Mouse (Mus musculus): Measurements from ENCODE around the gene Rhox6. TPM values are rescaled to one million over a fixed set of nuclear protein-coding genes. Genes with fewer than 3 reads are reported as not detected.

Gene Rhox6
- polyA plus RNA-seq (2014; fragmentation: Illumina TruSeq; extraction: RNeasy Lipid Tissue Mini Kit (QIAGEN cat#74804); ENCODE audit: low read depth, low replicate concordance) = not detected

DNA sequence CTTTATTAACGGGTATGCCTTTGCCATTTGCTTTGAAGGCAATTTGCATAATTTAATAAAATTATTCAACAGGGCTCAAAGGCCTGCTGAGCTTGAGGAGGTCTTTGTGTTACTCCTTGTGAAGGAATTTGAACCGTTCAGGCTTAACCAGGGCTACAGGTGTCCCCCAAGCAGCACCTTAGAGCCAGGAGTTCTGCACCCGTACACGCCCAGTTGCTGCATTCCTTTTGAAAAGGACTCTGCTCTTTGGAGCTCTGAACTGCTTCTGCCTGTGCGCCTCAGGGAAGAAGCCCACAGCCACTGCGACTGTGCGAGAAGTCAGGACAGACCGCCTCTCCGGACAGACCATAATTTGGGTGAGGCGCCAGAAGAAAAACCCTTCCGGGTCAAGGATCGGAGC lies at the start of gene Rhox6:
Rhox6 (plus strand) TSS at position 301 of the 400 bp plus-strand sequence.

DNA sequence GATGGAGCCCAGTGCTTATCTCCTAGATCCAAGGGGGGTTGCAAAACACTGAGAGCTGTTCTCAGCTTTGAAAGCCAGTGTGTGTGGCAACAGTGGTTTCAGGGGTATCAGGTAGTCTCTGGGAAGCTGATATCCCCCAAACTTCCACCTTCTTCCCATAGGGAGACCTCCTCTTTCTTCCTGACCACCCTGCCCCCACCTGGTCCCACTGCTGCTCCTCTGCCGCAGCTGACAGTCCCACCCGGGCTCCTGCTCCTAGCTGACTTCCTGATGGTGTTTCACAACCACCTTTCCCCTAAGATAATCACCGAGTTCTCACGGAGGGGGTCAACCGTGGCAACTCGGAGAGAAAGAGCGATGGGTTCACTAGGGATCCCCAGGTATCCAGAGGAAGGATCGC lies 4.7 kb downstream of the Rhox6 start, which contains the start of gene Rhox7a:
Rhox7a (plus strand) TSS at position 301 of the 400 bp plus-strand sequence.

DNA sequence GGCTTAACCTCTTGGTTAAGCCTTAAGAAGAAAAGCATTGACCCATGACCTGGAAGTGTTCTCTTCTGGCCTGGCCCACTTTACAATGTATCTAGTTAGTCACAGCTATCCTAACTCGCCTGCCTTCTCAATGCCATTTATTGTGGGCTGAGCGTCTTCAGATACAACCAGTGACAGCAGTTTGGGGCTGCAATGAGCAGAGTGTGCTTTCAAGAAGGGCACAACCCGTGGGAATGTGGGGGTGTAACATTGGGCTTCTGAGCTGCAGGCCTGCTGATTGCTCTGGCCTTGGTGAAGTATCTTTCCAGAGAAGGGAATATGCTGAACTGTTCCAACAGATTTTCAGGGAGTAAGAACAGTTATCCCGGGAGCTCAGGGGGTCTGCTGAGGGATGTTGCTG lies 52.1 kb downstream of the Rhox6 start, which contains the start of gene Rhox8:
Rhox8 (minus strand) TSS at position 101 of the 400 bp plus-strand sequence.

Other genes starting within 250 kb of the Rhox6 start
- not detected for gene Rhox3f, start 245.9 kb upstream of the Rhox6 start, polyA plus RNA-seq (2014; fragmentation: Illumina TruSeq; extraction: RNeasy Lipid Tissue Mini Kit (QIAGEN cat#74804); ENCODE audit: low read depth, low replicate concordance)
- not detected for gene Rhox4f, start 219.2 kb upstream of the Rhox6 start, polyA plus RNA-seq (2014; fragmentation: Illumina TruSeq; extraction: RNeasy Lipid Tissue Mini Kit (QIAGEN cat#74804); ENCODE audit: low read depth, low replicate concordance)
- gene Rhox3g, start 198.3 kb upstream of the Rhox6 start, polyA plus RNA-seq (2014; fragmentation: Illumina TruSeq; extraction: RNeasy Lipid Tissue Mini Kit (QIAGEN cat#74804); ENCODE audit: low read depth, low replicate concordance) = not detected
- gene Rhox2g, start 183.4 kb upstream of the Rhox6 start, polyA plus RNA-seq (2014; fragmentation: Illumina TruSeq; extraction: RNeasy Lipid Tissue Mini Kit (QIAGEN cat#74804); ENCODE audit: low read depth, low replicate concordance) = not detected
- gene Rhox4g, start 175.6 kb upstream of the Rhox6 start, polyA plus RNA-seq (2014; fragmentation: Illumina TruSeq; extraction: RNeasy Lipid Tissue Mini Kit (QIAGEN cat#74804); ENCODE audit: low read depth, low replicate concordance) = not detected
- gene Rhox3h, start 158.1 kb upstream of the Rhox6 start, polyA plus RNA-seq (2014; fragmentation: Illumina TruSeq; extraction: RNeasy Lipid Tissue Mini Kit (QIAGEN cat#74804); ENCODE audit: low read depth, low replicate concordance) = not detected
- gene Rhox2h, start 153.6 kb upstream of the Rhox6 start, polyA plus RNA-seq (2014; fragmentation: Illumina TruSeq; extraction: RNeasy Lipid Tissue Mini Kit (QIAGEN cat#74804); ENCODE audit: low read depth, low replicate concordance) = not detected
- 1.8 TPM for gene Rhox5, start 22.1 kb upstream of the Rhox6 start, polyA plus RNA-seq (2014; fragmentation: Illumina TruSeq; extraction: RNeasy Lipid Tissue Mini Kit (QIAGEN cat#74804); ENCODE audit: low read depth, low replicate concordance)
- not detected for gene Rhox7a, start 4.8 kb downstream of the Rhox6 start, polyA plus RNA-seq (2014; fragmentation: Illumina TruSeq; extraction: RNeasy Lipid Tissue Mini Kit (QIAGEN cat#74804); ENCODE audit: low read depth, low replicate concordance)
- gene Rhox8, start 52.0 kb downstream of the Rhox6 start, polyA plus RNA-seq (2014; fragmentation: Illumina TruSeq; extraction: RNeasy Lipid Tissue Mini Kit (QIAGEN cat#74804); ENCODE audit: low read depth, low replicate concordance) = not detected
- gene Rhox7b, start 70.3 kb downstream of the Rhox6 start, polyA plus RNA-seq (2014; fragmentation: Illumina TruSeq; extraction: RNeasy Lipid Tissue Mini Kit (QIAGEN cat#74804); ENCODE audit: low read depth, low replicate concordance) = not detected
- gene Rhox9, start 74.9 kb downstream of the Rhox6 start, polyA plus RNA-seq (2014; fragmentation: Illumina TruSeq; extraction: RNeasy Lipid Tissue Mini Kit (QIAGEN cat#74804); ENCODE audit: low read depth, low replicate concordance) = not detected
- not detected for gene Btg1-ps1, start 191.9 kb downstream of the Rhox6 start, polyA plus RNA-seq (2014; fragmentation: Illumina TruSeq; extraction: RNeasy Lipid Tissue Mini Kit (QIAGEN cat#74804); ENCODE audit: low read depth, low replicate concordance)
- not detected for gene Btg1-ps2, start 216.2 kb downstream of the Rhox6 start, polyA plus RNA-seq (2014; fragmentation: Illumina TruSeq; extraction: RNeasy Lipid Tissue Mini Kit (QIAGEN cat#74804); ENCODE audit: low read depth, low replicate concordance)
- not detected for gene Rhox10, start 239.6 kb downstream of the Rhox6 start, polyA plus RNA-seq (2014; fragmentation: Illumina TruSeq; extraction: RNeasy Lipid Tissue Mini Kit (QIAGEN cat#74804); ENCODE audit: low read depth, low replicate concordance)